Mouse (Mus musculus) cortical plate, adult 2 months (tissue): ENCODE measurements at regions not wholly inside any gene's neighbourhood (a gene's known extent, or its start where the extent isn't known, plus 50 kb on each side); places are given as distances from the start of the nearest gene placed in this dataset.

Experiments used
- H3K27ac ChIP-seq: fragments of 200-500 bp; 2 replicates; pipeline ENCODE4 v1.5.1; 2012; ENCODE audit warnings: low read length, control low read depth, inconsistent platforms; ENCODE audit not compliant: insufficient read depth
- H3K4me1 ChIP-seq: fragments of 200-500 bp; 2 replicates; pipeline ENCODE4 v1.6.1; 2011; ENCODE audit warnings: low read length; ENCODE audit not compliant: control insufficient read depth, insufficient read depth
- H3K4me3 ChIP-seq: fragments of 200-500 bp; 2 replicates; pipeline ENCODE4 v1.5.1; 2011; ENCODE audit warnings: mild to moderate bottlenecking, low read length, control low read depth; ENCODE audit not compliant: insufficient read depth
- CTCF ChIP-seq: fragments of 200-500 bp; IDR thresholded peaks from 2 replicates; pipeline ENCODE4 v1.5.1; 2011; ENCODE audit warnings: mild to moderate bottlenecking, control low read depth, low read length; ENCODE audit not compliant: insufficient read depth; ENCODE audit errors: extremely low read depth
- POLR2A ChIP-seq: fragments of 200-500 bp; IDR thresholded peaks from 2 replicates; pipeline ENCODE4 v1.6.1; 2011; ENCODE audit warnings: mild to moderate bottlenecking, low read length, control low read depth; ENCODE audit not compliant: insufficient read depth; ENCODE audit errors: extremely low read depth

GRCm38 (mm10) chr16:57915451-57915850, 160.9 kb upstream of the Col8a1 start:
- TF ChIP-seq POLR2A (no peak), CTCF (no peak)
- H3K4me1 ChIP-seq: no peaks in the 10 kb centered on the region
- H3K27ac ChIP-seq: no peak overlapping the region
- no peak overlapping the region for H3K4me3 ChIP-seq

GRCm38 (mm10) chr16:57923447-57924129, 169.1 kb upstream of the Col8a1 start:
- TF ChIP-seq CTCF (no peak), POLR2A (no peak)
- H3K4me3 ChIP-seq: no peak overlapping the region
- H3K4me1 ChIP-seq: no peaks in the 10 kb centered on the region
- H3K27ac ChIP-seq: no peak overlapping the region

- H3K4me3 ChIP-seq: no peak overlapping the region
- H3K27ac ChIP-seq: no peak overlapping the region
- H3K4me1 ChIP-seq: no peaks in the 10 kb centered on the region
- no peak for TF ChIP-seq POLR2A
Observed at GRCm38 (mm10) chr16:57924130-57924495, 169.6 kb upstream of the Col8a1 start.

DNA sequence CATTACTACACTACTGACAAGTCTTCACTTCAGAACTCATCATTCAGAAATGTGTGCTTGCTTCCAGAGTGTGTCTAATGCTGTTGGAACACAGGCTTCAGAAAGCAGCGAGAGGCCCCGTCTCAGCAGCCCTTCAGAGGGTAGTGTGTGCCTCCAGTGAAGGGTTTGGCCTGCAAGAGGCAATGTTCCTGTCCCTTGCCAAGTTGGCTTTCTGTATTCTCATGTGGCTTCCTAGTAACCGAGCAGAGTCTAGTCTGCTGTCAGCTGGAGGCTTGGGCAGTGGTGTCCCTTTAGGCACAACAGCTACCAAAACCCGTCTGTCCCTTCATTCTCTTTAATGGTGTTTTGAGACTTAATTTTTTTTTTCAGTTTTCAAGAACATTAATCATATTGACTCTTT, 173.3 kb upstream of the Col8a1 start:
- H3K27ac ChIP-seq: no peak overlapping the region
- H3K4me3 ChIP-seq: no peak overlapping the region
- H3K4me1 ChIP-seq: no peaks in the 10 kb centered on the region
- TF ChIP-seq CTCF: no peak
- TF ChIP-seq POLR2A: no peak

DNA sequence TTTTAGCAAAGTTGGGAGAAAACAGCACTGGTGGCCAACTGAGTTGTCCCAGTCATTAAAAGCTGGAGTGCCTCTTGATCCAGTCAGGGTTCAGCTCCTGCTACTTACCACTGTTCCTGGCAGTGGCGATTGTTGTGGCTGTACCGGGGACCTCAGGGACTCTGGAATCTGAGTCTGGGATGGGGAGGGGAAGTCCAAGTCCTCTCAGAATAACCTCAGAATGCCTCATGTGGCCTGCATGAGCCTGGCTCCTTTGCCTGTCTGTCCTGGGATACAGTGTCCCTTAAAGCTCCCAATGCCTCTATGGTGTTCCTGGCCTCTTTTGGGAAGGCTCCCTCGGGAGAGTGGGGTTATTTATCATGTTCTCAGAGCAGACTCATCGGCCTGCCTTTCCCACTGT, 173.8 kb upstream of the Col8a1 start:
- Histone ChIP-seq H3K4me3 (no peak overlapping the region), H3K4me1 (no peaks in the 10 kb centered on the region), H3K27ac (no peak overlapping the region)
- TF ChIP-seq CTCF: no peak
- TF ChIP-seq POLR2A: no peak

- Histone ChIP-seq H3K27ac (no peak overlapping the region), H3K4me3 (no peak overlapping the region), H3K4me1 (no peaks in the 10 kb centered on the region)
- TF ChIP-seq POLR2A: no peak
- no peak for TF ChIP-seq CTCF
Observed at GRCm38 (mm10) chr16:57929151-57929764, 174.7 kb upstream of the Col8a1 start.

GRCm38 (mm10) chr16:57945404-57945803, 190.9 kb upstream of the Col8a1 start:
- Histone ChIP-seq H3K4me3 (no peak overlapping the region), H3K4me1 (no peaks in the 10 kb centered on the region), H3K27ac (no peak overlapping the region)
- no peak for TF ChIP-seq CTCF
- no peak for TF ChIP-seq POLR2A

GRCm38 (mm10) chr16:57947309-57947708, 192.8 kb upstream of the Col8a1 start:
- H3K4me3 ChIP-seq: no peak overlapping the region
- H3K4me1 ChIP-seq: no peaks in the 10 kb centered on the region
- no peak overlapping the region for H3K27ac ChIP-seq
- TF ChIP-seq POLR2A (no peak), CTCF (no peak)

DNA sequence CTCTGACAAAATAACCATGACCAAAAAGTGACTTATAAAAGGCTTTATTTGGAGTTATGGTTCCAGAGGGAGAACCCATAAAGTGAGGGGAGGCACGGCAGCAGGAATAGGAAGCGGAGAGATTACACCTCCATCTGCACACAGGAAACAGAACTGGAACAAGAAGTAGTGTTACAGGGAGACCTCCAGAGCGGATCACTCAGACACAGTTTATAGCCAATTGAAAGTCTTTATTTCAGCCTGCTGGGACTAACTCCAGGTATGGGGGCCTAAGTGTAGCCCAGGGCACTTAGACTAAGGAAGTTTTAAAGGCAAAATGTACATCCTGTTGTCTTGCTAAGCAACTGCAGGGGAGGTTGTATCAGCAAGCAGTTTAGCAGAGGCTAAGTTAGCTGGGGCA, 195.1 kb upstream of the Col8a1 start:
- Histone ChIP-seq H3K27ac (no peak overlapping the region), H3K4me1 (no peaks in the 10 kb centered on the region), H3K4me3 (no peak overlapping the region)
- TF ChIP-seq POLR2A: no peak
- TF ChIP-seq CTCF: no peak

DNA sequence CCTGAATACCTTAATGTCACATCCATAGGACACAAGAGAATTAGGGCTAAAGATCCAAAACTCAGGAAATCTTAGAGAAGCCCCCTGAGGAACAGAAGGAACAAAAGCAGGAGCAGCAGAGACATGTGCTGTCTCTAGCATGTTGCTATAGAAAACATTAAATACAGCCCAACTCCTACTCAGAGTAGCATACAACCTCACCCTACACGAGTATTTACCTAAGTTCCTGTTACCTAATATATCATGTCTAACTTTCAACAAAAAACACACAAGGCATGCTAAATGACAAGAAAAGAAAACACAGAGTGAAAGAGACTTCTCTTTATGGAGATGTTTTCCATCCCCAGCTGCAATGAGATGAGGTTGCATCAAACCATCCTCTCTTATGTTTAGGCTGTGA, 216.4 kb upstream of the Col8a1 start:
- H3K4me1 ChIP-seq: no peaks in the 10 kb centered on the region
- H3K27ac ChIP-seq: no peak overlapping the region
- TF ChIP-seq CTCF (no peak), POLR2A (no peak)
- H3K4me3 ChIP-seq: no peak overlapping the region
